Mouse (Mus musculus) adrenal gland, postnatal 25 days (tissue): ENCODE results near the gene Adssl1. TPM values are rescaled to one million over a fixed set of nuclear protein-coding genes. Genes with fewer than 3 reads are reported as not detected.
A peak's percentile ranks its signal among the peaks of the same experiment; 100 is the strongest.

Source experiments
- DNase-seq: peaks from one replicate; pipeline ENCODE4 v3.0.0; 2021; ENCODE audit warnings: mixed read lengths
- total RNA-seq: library from RNA; stranded (reverse); gene quantifications from 2 replicates; pipeline ENCODE4 v1.2.3, GENCODE M21; 2021

Gene Adssl1
- total RNA-seq, 1 experiment from 2014 or later = 21.0 TPM

GRCm38 (mm10) chr12:112592985-112593734, 26.7 kb upstream of the Adssl1 start:
- no peak for DNase-seq

GRCm38 (mm10) chr12:112593951-112594915, 25.6 kb upstream of the Adssl1 start:
- no peak for DNase-seq

GRCm38 (mm10) chr12:112594989-112595388, 24.9 kb upstream of the Adssl1 start:
- DNase-seq = no peak

GRCm38 (mm10) chr12:112595626-112596025, 24.2 kb upstream of the Adssl1 start:
- peak; percentile 52 for DNase-seq

- DNase-seq = no peak
Measured at GRCm38 (mm10) chr12:112596454-112596853, 23.4 kb upstream of the Adssl1 start.

GRCm38 (mm10) chr12:112596891-112597500, 22.8 kb upstream of the Adssl1 start:
- no peak for DNase-seq

GRCm38 (mm10) chr12:112597618-112598017, 22.2 kb upstream of the Adssl1 start:
- peak; percentile 56 for DNase-seq

GRCm38 (mm10) chr12:112599198-112599597, 20.6 kb upstream of the Adssl1 start:
- no peak for DNase-seq

- no peak for DNase-seq
Measured at GRCm38 (mm10) chr12:112599942-112600611, 19.8 kb upstream of the Adssl1 start.

- no peak for DNase-seq
Measured at GRCm38 (mm10) chr12:112604022-112604421, 15.8 kb upstream of the Adssl1 start.

- DNase-seq = no peak
Measured at GRCm38 (mm10) chr12:112604709-112605649, 14.9 kb upstream of the Adssl1 start.

GRCm38 (mm10) chr12:112605766-112606165, 14.1 kb upstream of the Adssl1 start:
- peak; percentile 85 for DNase-seq

- no peak for DNase-seq
Measured at GRCm38 (mm10) chr12:112606998-112607397, 12.8 kb upstream of the Adssl1 start.

GRCm38 (mm10) chr12:112609031-112609430, 10.8 kb upstream of the Adssl1 start:
- DNase-seq = no peak

GRCm38 (mm10) chr12:112616668-112617067, 3.2 kb upstream of the Adssl1 start:
- no peak for DNase-seq

GRCm38 (mm10) chr12:112617184-112617583, 2.7 kb upstream of the Adssl1 start:
- peak; percentile 42 for DNase-seq

GRCm38 (mm10) chr12:112617898-112618380, 1.9 kb upstream of the Adssl1 start:
- peak; percentile 64 for DNase-seq

GRCm38 (mm10) chr12:112618981-112619685, 712 bp upstream of the Adssl1 start:
- DNase-seq = no peak

GRCm38 (mm10) chr12:112620354-112621061, 663 bp downstream of the Adssl1 start:
- no peak for DNase-seq
